Mouse (Mus musculus) forebrain, embryonic 11.5 days (tissue): ENCODE measurements around the gene Fip1l1. TPM values are rescaled to one million over a fixed set of nuclear protein-coding genes. Genes with fewer than 3 reads are reported as not detected.

Source experiments
- ATAC-seq: fragments of 200-750 bp; cut with Nextera tagmentation; replicated peaks from 2 replicates; pipeline ENCODE4 v1.8.0; 2017; ENCODE audit warnings: moderate TSS enrichment; ENCODE audit not compliant: low FRiP score
- DNase-seq: peaks from one replicate; pipeline ENCODE4 v3.0.0-alpha.2; 2017; ENCODE audit warnings: low spot score
- H3K27ac ChIP-seq: fragments of 300-500 bp; sonication (generic); 2 replicates; pipeline ENCODE4 v1.5.1; 2014; ENCODE audit warnings: low read depth, low read length
- H3K27me3 ChIP-seq: fragments of 300-500 bp; sonication (generic); 2 replicates; pipeline ENCODE4 v1.6.1; 2014; ENCODE audit warnings: mild to moderate bottlenecking, low read length, mixed read lengths; ENCODE audit not compliant: control insufficient read depth, insufficient read depth
- H3K36me3 ChIP-seq: fragments of 300-500 bp; sonication (generic); 2 replicates; pipeline ENCODE4 v1.6.1; 2014; ENCODE audit warnings: mild to moderate bottlenecking, low read length, moderate library complexity, mixed read lengths; ENCODE audit not compliant: control insufficient read depth, insufficient read depth
- H3K4me1 ChIP-seq: fragments of 300-500 bp; sonication (generic); replicated peaks from 2 replicates; pipeline ENCODE4 v1.6.1; 2014; ENCODE audit warnings: low read length, mixed read lengths; ENCODE audit not compliant: control insufficient read depth, insufficient read depth
- H3K4me2 ChIP-seq: fragments of 300-500 bp; sonication (generic); 2 replicates; pipeline ENCODE4 v1.6.1; 2014; ENCODE audit warnings: low read depth, mild to moderate bottlenecking, low read length, moderate library complexity, mixed read lengths; ENCODE audit not compliant: severe bottlenecking
- H3K4me3 ChIP-seq: fragments of 300-500 bp; sonication (generic); 2 replicates; pipeline ENCODE4 v1.5.1; 2014; ENCODE audit warnings: low read depth, low read length
- H3K9ac ChIP-seq: fragments of 300-500 bp; sonication (generic); 2 replicates; pipeline ENCODE4 v1.6.1; 2014; ENCODE audit warnings: low read length
- H3K9me3 ChIP-seq: fragments of 300-500 bp; sonication (generic); 2 replicates; pipeline ENCODE4 v1.6.1; 2016; ENCODE audit warnings: low read length, mixed read lengths; ENCODE audit not compliant: control insufficient read depth
- WGBS: fragments of 180-500 bp; shearing (Covaris S2); extraction: QIAGEN DNeasy Blood & Tissue Kit; methylation state at CpG from one replicate; pipeline ENCODE4 v1.1.7; 2014; 5-methylcytosine and 5-hydroxymethylcytosine counted together
- polyA plus RNA-seq: library from polyadenylated mRNA; unstranded; fragments of >200 nt; fragmentation: Nextera tagmentation; extraction: Ambion mirVana; gene quantifications from 2 replicates; pipeline ENCODE4 v1.2.1, GENCODE M21; 2014

Gene Fip1l1
- polyA plus RNA-seq, 1 experiment from 2014 or later, result 128 TPM

DNA sequence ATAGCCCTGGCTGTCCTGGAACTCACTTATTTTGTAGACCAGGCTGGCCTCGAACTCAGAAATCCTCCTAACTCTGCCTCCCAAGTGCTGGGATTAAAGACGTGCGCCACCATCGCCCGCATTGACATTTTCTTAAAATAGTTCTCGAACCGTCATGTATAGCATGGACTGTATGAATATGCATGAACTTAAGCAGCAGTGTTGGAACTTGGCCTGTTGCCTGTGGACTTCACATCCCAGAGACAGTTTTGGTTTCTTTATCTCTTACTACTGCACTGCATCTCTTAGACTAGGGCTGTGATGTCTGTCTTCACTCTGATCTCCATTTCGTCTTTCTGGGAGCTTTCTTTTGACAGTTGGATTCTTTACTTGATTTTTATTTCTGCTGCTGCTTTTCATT is 14.3 kb downstream of the Fip1l1 start:
- Histone ChIP-seq H3K4me2 (no peak overlapping the region), H3K4me3 (no peak overlapping the region), H3K36me3 (peaks cover 6% of the 10 kb centered on the region; the same call in 1 of the 2 replicates), H3K27ac (no peak overlapping the region), H3K27me3 (no peaks in the 10 kb centered on the region), H3K9me3 (no peaks in the 10 kb centered on the region), H3K4me1 (no peaks in the 10 kb centered on the region), H3K9ac (no peak overlapping the region)
- no peak for ATAC-seq
- 94% methylated on average over 8 of the region's 8 CpGs for WGBS
- no peak for DNase-seq

DNA sequence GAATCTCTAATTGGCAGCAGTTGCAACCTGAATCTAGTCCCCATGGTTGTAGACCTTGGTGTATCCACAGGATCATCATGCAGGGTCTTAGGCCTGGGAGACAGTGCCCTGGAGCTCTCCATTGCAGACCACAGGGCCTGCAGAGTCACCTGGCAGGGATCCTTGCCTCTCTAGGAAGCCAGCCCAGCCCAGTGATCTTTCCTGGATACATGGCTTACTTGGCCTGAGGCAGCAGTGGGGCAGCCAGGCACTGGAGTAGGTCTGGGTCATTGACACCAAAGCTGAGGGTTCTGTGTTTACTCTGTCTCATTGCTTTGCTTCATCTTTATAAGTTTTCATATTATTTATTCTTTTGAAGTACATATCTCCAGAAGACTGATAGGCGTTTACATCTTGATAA is 25.9 kb downstream of the Fip1l1 start:
- ATAC-seq (no peak), DNase-seq (no peak)
- Histone ChIP-seq H3K9ac (no peak overlapping the region), H3K4me3 (no peak overlapping the region), H3K9me3 (no peaks in the 10 kb centered on the region), H3K27ac (no peak overlapping the region), H3K4me2 (no peak overlapping the region), H3K4me1 (no peaks in the 10 kb centered on the region), H3K36me3 (peaks cover 3% of the 10 kb centered on the region; the same call in 1 of the 2 replicates), H3K27me3 (no peaks in the 10 kb centered on the region)
- WGBS, result 94% methylated on average over 1 of the region's 1 CpGs

- 90% methylated on average over 6 of the region's 6 CpGs for WGBS
- Histone ChIP-seq H3K9me3 (no peaks in the 10 kb centered on the region), H3K36me3 (no peaks in the 10 kb centered on the region; the same call in none of the 2 replicates), H3K9ac (no peak overlapping the region), H3K4me1 (no peaks in the 10 kb centered on the region), H3K27ac (no peak overlapping the region), H3K4me2 (no peak overlapping the region), H3K27me3 (no peaks in the 10 kb centered on the region), H3K4me3 (no peak overlapping the region)
- ATAC-seq, result no peak
- no peak for DNase-seq
Observed at GRCm38 (mm10) chr5:74571767-74572166, 36.5 kb downstream of the Fip1l1 start.

- ATAC-seq (no peak), DNase-seq (no peak)
- Histone ChIP-seq H3K4me1 (no peaks in the 10 kb centered on the region), H3K36me3 (peaks cover 3% of the 10 kb centered on the region; the same call in 1 of the 2 replicates), H3K9ac (no peak overlapping the region), H3K27ac (no peak overlapping the region), H3K4me3 (no peak overlapping the region), H3K4me2 (no peak overlapping the region), H3K27me3 (no peaks in the 10 kb centered on the region), H3K9me3 (no peaks in the 10 kb centered on the region)
- WGBS, result 91% methylated on average over 7 of the region's 7 CpGs
Observed at GRCm38 (mm10) chr5:74589133-74589532, 53.9 kb downstream of the Fip1l1 start.

DNA sequence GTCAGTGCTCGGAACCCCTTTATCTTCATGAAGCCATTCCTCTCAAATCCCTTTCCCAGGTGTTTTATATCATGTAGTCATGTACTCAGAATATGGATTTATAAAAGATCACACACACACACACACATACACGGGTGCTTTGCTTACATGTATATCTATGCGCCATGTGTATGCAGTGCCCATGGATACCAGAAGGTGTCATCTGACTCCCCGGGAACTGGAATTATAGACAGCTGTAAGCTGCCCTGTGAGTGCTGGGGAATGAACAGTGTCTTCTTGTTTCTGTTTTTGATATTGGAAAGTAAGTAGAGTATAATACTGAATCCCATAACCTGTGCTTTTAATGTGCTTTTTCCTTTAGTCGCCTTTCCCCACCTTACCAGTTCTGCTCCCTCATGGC is 56.2 kb downstream of the Fip1l1 start:
- Histone ChIP-seq H3K4me3 (no peak overlapping the region), H3K9ac (no peak overlapping the region), H3K27me3 (no peaks in the 10 kb centered on the region), H3K27ac (no peak overlapping the region), H3K36me3 (peaks cover 7% of the 10 kb centered on the region; the same call in 1 of the 2 replicates), H3K4me2 (no peak overlapping the region), H3K4me1 (no peaks in the 10 kb centered on the region), H3K9me3 (no peaks in the 10 kb centered on the region)
- ATAC-seq (no peak), DNase-seq (no peak)
- 95% methylated on average over 5 of the region's 5 CpGs for WGBS

DNA sequence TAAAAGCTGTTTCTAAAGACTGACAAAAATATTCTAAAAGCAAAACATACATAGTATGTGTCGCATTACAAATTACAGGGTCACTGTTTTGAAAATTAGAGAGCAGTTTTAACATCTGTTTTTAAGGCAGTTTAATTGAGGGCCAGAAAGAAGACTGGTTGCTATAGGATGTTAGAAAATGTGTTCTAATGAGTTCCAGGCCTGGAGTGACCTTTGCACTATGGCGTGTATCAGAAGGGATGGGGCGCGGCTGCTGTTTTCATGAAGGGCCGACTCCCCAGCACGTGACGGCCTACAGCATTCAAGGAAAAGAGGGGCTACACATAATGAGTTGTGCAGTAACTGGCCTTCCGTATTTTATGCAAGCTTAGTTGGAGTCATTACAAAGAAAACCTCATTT is 57.9 kb downstream of the Fip1l1 start:
- ATAC-seq (no peak), DNase-seq (no peak)
- H3K27me3 ChIP-seq, result no peaks in the 10 kb centered on the region
- no peak overlapping the region for H3K4me3 ChIP-seq
- no peak overlapping the region for H3K27ac ChIP-seq
- H3K4me2 ChIP-seq, result no peak overlapping the region
- H3K9me3 ChIP-seq, result no peaks in the 10 kb centered on the region
- peaks cover 10% of the 10 kb centered on the region; the same call in 1 of the 2 replicates for H3K36me3 ChIP-seq
- no peak overlapping the region for H3K9ac ChIP-seq
- no peaks in the 10 kb centered on the region for H3K4me1 ChIP-seq
- 80% methylated on average over 8 of the region's 8 CpGs for WGBS

- no peak overlapping the region for H3K27ac ChIP-seq
- H3K9me3 ChIP-seq, result no peaks in the 10 kb centered on the region
- no peaks in the 10 kb centered on the region for H3K27me3 ChIP-seq
- no peaks in the 10 kb centered on the region for H3K4me1 ChIP-seq
- no peak overlapping the region for H3K4me2 ChIP-seq
- H3K9ac ChIP-seq, result no peak overlapping the region
- peaks cover 7% of the 10 kb centered on the region; the same call in 1 of the 2 replicates for H3K36me3 ChIP-seq
- H3K4me3 ChIP-seq, result no peak overlapping the region
- DNase-seq (no peak), ATAC-seq (no peak)
- WGBS, result 90% methylated on average over 5 of the region's 5 CpGs
Observed at GRCm38 (mm10) chr5:74600010-74600409, 64.8 kb downstream of the Fip1l1 start.

DNA sequence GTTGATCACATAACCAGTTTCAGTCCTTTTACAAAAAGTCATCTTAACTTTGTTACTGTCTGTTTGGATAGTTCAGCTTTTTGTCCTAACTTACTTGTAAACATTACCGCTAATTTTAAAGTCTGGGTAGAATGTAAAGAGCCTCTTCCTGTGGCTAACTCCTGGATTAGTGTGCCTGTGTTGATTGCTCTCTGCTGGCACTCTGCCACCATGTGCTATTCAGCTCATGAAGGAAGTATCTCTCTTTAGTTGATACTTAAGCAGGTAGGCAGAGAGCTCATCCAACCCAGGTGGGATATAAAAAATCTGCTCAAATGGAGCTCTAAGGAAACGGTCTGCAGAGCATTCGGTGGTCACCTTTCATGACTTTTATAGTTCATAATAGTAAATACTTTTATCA is 65.9 kb downstream of the Fip1l1 start:
- H3K4me3 ChIP-seq, result no peak overlapping the region
- ATAC-seq, result no peak
- DNase-seq, result no peak
- no peak overlapping the region for H3K9ac ChIP-seq
- H3K27ac ChIP-seq, result no peak overlapping the region
- H3K4me2 ChIP-seq, result no peak overlapping the region
- WGBS, result 89% methylated on average over 3 of the region's 3 CpGs
- H3K36me3 ChIP-seq, result peaks cover 3% of the 10 kb centered on the region; the same call in 1 of the 2 replicates
- no peaks in the 10 kb centered on the region for H3K4me1 ChIP-seq
- no peaks in the 10 kb centered on the region for H3K9me3 ChIP-seq
- H3K27me3 ChIP-seq, result no peaks in the 10 kb centered on the region

- ATAC-seq, result no peak
- 87% methylated on average over 6 of the region's 6 CpGs for WGBS
Observed at GRCm38 (mm10) chr5:74601965-74602364, 66.7 kb downstream of the Fip1l1 start.

More at GRCm38 (mm10) chr5:74601965-74602364, 66.7 kb downstream of the Fip1l1 start:
- no peak for DNase-seq
- H3K27me3 ChIP-seq, result no peaks in the 10 kb centered on the region
- no peak overlapping the region for H3K27ac ChIP-seq
- no peak overlapping the region for H3K9ac ChIP-seq
- no peak overlapping the region for H3K4me2 ChIP-seq
- no peaks in the 10 kb centered on the region for H3K9me3 ChIP-seq
- H3K36me3 ChIP-seq, result peaks cover 3% of the 10 kb centered on the region; the same call in 1 of the 2 replicates
- no peaks in the 10 kb centered on the region for H3K4me1 ChIP-seq
- no peak overlapping the region for H3K4me3 ChIP-seq
